ENCODE assay signal across 15 mouse cellular contexts in genomic region chr14:74638071-74638470, GRCm38 (mm10). TPM values are rescaled to one million over a fixed set of nuclear protein-coding genes. Genes with fewer than 3 reads are reported as not detected.
DNase-seq lines count a peak whose midpoint lies in the region; ATAC-seq and TF ChIP-seq lines count a peak whose summit lies in the region.
"Had no signal": no experiment of that assay in that cellular context is flagged by ENCODE, and none has a peak within 500 bp of the region (broad histone marks: within the 10 kb centered on the region; RNA-seq: fewer than 3 reads in every experiment).

No protein-coding gene starts in this region.

- TF ChIP-seq CTCF in liver, embryonic 14.5 days (IDR thresholded peaks at IDR 0.05; ENCODE audit: low read depth), result peak; percentile 39
- peak; percentile 24 to 52 (median 28); a peak in 4 of 6 replicates for TF ChIP-seq CTCF in MEL (IDR thresholded peaks at IDR 0.05 in 2 of 3, conservative IDR thresholded peaks at IDR 0.05 in 1 of 3; ENCODE audit: control insufficient read depth in 1 of 3, insufficient read depth in 1 of 3, low read depth in 2 of 3, low read length in 3 of 3, poor library complexity in 1 of 3, severe bottlenecking in 1 of 3)

- H3K36me3 ChIP-seq in liver, embryonic 14.5 days (replicated peaks; ENCODE audit: control insufficient read depth, insufficient read depth, low read depth), result no peaks in the 10 kb centered on the region
- H3K36me3 ChIP-seq in liver, embryonic 11.5 days (ENCODE audit: control insufficient read depth, insufficient read depth, low read length), result no peaks in the 10 kb centered on the region
- no peaks in the 10 kb centered on the region; a peak in 1 of 4 replicates for H3K36me3 ChIP-seq in MEL (ENCODE audit: control insufficient read depth in 1 of 2, insufficient read depth in 2 of 2, low read length in 2 of 2)
- H3K36me3 ChIP-seq: lung, embryonic 15.5 days; midbrain, embryonic 15.5 days; neural tube, embryonic 13.5 days had no signal

- no peak for TF ChIP-seq POLR2A in MEL (IDR thresholded peaks at IDR 0.05; ENCODE audit: control insufficient read depth in 1 of 2, insufficient read depth in 1 of 2, low read depth in 1 of 2, low read length in 2 of 2, poor library complexity in 1 of 2)

- no peaks in the 10 kb centered on the region; the same call in none of the 2 replicates for H3K27me3 ChIP-seq in liver, embryonic 14.5 days (ENCODE audit: control insufficient read depth, insufficient read depth, low read length)
- H3K27me3 ChIP-seq in liver, embryonic 11.5 days (replicated peaks; ENCODE audit: control insufficient read depth, insufficient read depth, low read length), result peaks cover 20% of the 10 kb centered on the region
- H3K27me3 ChIP-seq in MEL (ENCODE audit: control insufficient read depth in 1 of 2, insufficient read depth in 2 of 2, low read length in 2 of 2), result no peaks in the 10 kb centered on the region; a peak in 1 of 4 replicates
- H3K27me3 ChIP-seq: midbrain, embryonic 15.5 days had no signal

- DNase-seq in heart, adult 11 months, result peak; percentile 67
- no peak for DNase-seq in heart, postnatal 14 days
- no peak for DNase-seq in liver, embryonic 14.5 days (ENCODE audit: low read depth in 3 of 3, low spot score in 3 of 3)
- no peak for DNase-seq in liver, embryonic 11.5 days (ENCODE audit: low spot score)
- DNase-seq in MEL (ENCODE audit: low read depth, low spot score), result peak; percentile 41
- DNase-seq in urinary bladder, postnatal 25 days (ENCODE audit: low spot score), result no peak
- DNase-seq: cerebellum, adult 9-11 months; heart, adult 18-20 months; heart, postnatal 36 days; spleen, adult 18-20 months had no signal

- no peak for ATAC-seq in liver, embryonic 14.5 days (ENCODE audit: insufficient read depth)
- ATAC-seq in liver, embryonic 11.5 days (replicated peaks; ENCODE audit: low FRiP score), result no peak
- 0 out of 2 replicates have a peak, but pooled peaks have one; percentile 35 for ATAC-seq in megakaryocyte-erythroid progenitor cell, adult 5-6 weeks (replicated peaks; ENCODE audit: low FRiP score, low TSS enrichment, poor library complexity, severe bottlenecking)
- ATAC-seq: forebrain, embryonic 16.5 days; midbrain, embryonic 15.5 days had no signal

- intact Hi-C loops in heart, postnatal 14 days (cut with DNase I), result no loop called here

- no peak overlapping the region for H3K4me2 ChIP-seq in liver, embryonic 14.5 days (ENCODE audit: low read depth)
- no peak overlapping the region for H3K4me2 ChIP-seq in liver, embryonic 11.5 days
- H3K4me2 ChIP-seq: lung, embryonic 15.5 days; midbrain, embryonic 15.5 days; neural tube, embryonic 13.5 days had no signal

- H3K9ac ChIP-seq in liver, embryonic 14.5 days (replicated peaks), result no peak overlapping the region
- no peak overlapping the region for H3K9ac ChIP-seq in liver, embryonic 11.5 days (ENCODE audit: low read depth, low read length)
- H3K9ac ChIP-seq in MEL (ENCODE audit: control insufficient read depth, low read depth, low read length, poor library complexity, severe bottlenecking), result no peak overlapping the region
- H3K9ac ChIP-seq: lung, embryonic 15.5 days; midbrain, embryonic 15.5 days; neural tube, embryonic 13.5 days had no signal

- H3K79me2 ChIP-seq in MEL (ENCODE audit: control insufficient read depth, insufficient read depth, low read length, poor library complexity), result no peaks in the 10 kb centered on the region; the same call in 1 of the 2 replicates

- no peaks in the 10 kb centered on the region for H3K9me3 ChIP-seq in liver, embryonic 14.5 days (ENCODE audit: control insufficient read depth, low read length)
- no peaks in the 10 kb centered on the region for H3K9me3 ChIP-seq in liver, embryonic 11.5 days (ENCODE audit: control insufficient read depth, low read length)
- no peaks in the 10 kb centered on the region for H3K9me3 ChIP-seq in MEL (replicated peaks; ENCODE audit: insufficient read depth, low read length)
- H3K9me3 ChIP-seq: lung, embryonic 15.5 days; midbrain, embryonic 15.5 days; neural tube, embryonic 13.5 days had no signal

- H3K4me1 ChIP-seq in liver, embryonic 14.5 days (replicated peaks; ENCODE audit: control insufficient read depth in 2 of 2, insufficient read depth in 2 of 2, low read length in 1 of 2), result peaks cover 1 to 10% of the 10 kb centered on the region in 2 experiments; a peak in 3 of 4 replicates
- peaks cover under 1% of the 10 kb centered on the region; the same call in 1 of the 2 replicates for H3K4me1 ChIP-seq in liver, embryonic 11.5 days (replicated peaks; ENCODE audit: control insufficient read depth, insufficient read depth, low read length)
- H3K4me1 ChIP-seq in MEL (ENCODE audit: control insufficient read depth in 1 of 2, insufficient read depth in 2 of 2, low read length in 2 of 2), result peaks cover 0 to 3% of the 10 kb centered on the region in 2 experiments; a peak in 1 of 4 replicates

- 64% methylated on average over 4 of the region's 4 CpGs for WGBS in liver, embryonic 14.5 days (ENCODE audit: insufficient replicate concordance)
- 80% methylated on average over 4 of the region's 4 CpGs for WGBS in liver, embryonic 11.5 days

- no peak overlapping the region for H3K27ac ChIP-seq in liver, embryonic 14.5 days
- no peak overlapping the region for H3K27ac ChIP-seq in liver, embryonic 11.5 days (ENCODE audit: low read depth, low read length)
- no peak overlapping the region for H3K27ac ChIP-seq in MEL (ENCODE audit: control insufficient read depth, low read depth, low read length)
- H3K27ac ChIP-seq: lung, embryonic 15.5 days; midbrain, embryonic 15.5 days; neural tube, embryonic 13.5 days had no signal

- TF ChIP-seq EP300 in liver, embryonic 14.5 days (IDR thresholded peaks at IDR 0.05; ENCODE audit: low read depth), result no peak
- no peak for TF ChIP-seq EP300 in MEL (IDR thresholded peaks at IDR 0.05; ENCODE audit: low read depth in 1 of 2, low read length in 2 of 2)

- peak; percentile 14; the same call in 1 of the 2 replicates for TF ChIP-seq RAD21 in MEL (IDR thresholded peaks at IDR 0.05; ENCODE audit: low read depth, low read length)

- H3K4me3 ChIP-seq in liver, embryonic 14.5 days (ENCODE audit: insufficient read depth in 1 of 2, low read depth in 2 of 2, low read length in 2 of 2), result no peak overlapping the region
- no peak overlapping the region for H3K4me3 ChIP-seq in liver, embryonic 11.5 days (ENCODE audit: low read depth, low read length)
- H3K4me3 ChIP-seq in MEL (ENCODE audit: control insufficient read depth in 1 of 2, insufficient read depth in 1 of 2, low read depth in 2 of 2, low read length in 2 of 2), result no peak overlapping the region
- H3K4me3 ChIP-seq: lung, embryonic 15.5 days; midbrain, embryonic 15.5 days; neural tube, embryonic 13.5 days had no signal

TF ChIP-seq in MEL, 35 proteins besides CTCF, POLR2A, EP300 and RAD21:
- TF ChIP-seq GATA1 (IDR thresholded peaks at IDR 0.05; ENCODE audit: low read depth, low read length) (no peak), E2F4 (IDR thresholded peaks at IDR 0.05; ENCODE audit: borderline replicate concordance, low read depth, low read length) (no peak), CHD2 (IDR thresholded peaks at IDR 0.05; ENCODE audit: low read length) (no peak), SMC3 (IDR thresholded peaks at IDR 0.05; ENCODE audit: low read depth, low read length) (peak; percentile 60), NELFE (IDR thresholded peaks at IDR 0.05; ENCODE audit: low read depth, low read length) (no peak), MYB (IDR thresholded peaks at IDR 0.05; ENCODE audit: low read depth, low read length) (no peak), KAT2A (conservative IDR thresholded peaks at IDR 0.05; ENCODE audit: low read depth, low read length) (no peak), ZC3H11A (IDR thresholded peaks at IDR 0.05; ENCODE audit: low read depth, low read length) (peak; percentile 8; the same call in 1 of the 2 replicates)

RNA-seq across cellular contexts. Expression of gene Htr2a, which starts 2.6 kb away (rescaled TPM):
- under 1 TPM; 0.63 to 0.88 TPM for total RNA-seq in heart, postnatal 14 days (2021)
- polyA plus RNA-seq in liver, embryonic 14.5 days (2012; rRNA removed), result 0.16 and 0.23 TPM in 2 replicates
- polyA plus RNA-seq in liver, embryonic 14.5 days (2014; fragmentation: Nextera tagmentation; extraction: Ambion mirVana), result 0.23 and 0.29 TPM in 2 replicates
- 0.36 and 0.49 TPM in 2 replicates for polyA plus RNA-seq in liver, embryonic 11.5 days (2014; fragmentation: Nextera tagmentation; extraction: Ambion mirVana)
- total RNA-seq in MEL (2012; rRNA removed), result 0.59 and 0.65 TPM in 2 replicates
- 1 to 10 TPM in 1 of 2 experiments, not detected in 1; 1.4 TPM for polyA plus RNA-seq in MEL (2012; ENCODE audit: insufficient read depth in 1 of 2, insufficient read length in 2 of 2, low read depth in 1 of 2, low replicate concordance in 2 of 2, missing spikeins in 1 of 2)
- 5.1 and 7.5 TPM in 2 replicates for total RNA-seq in megakaryocyte-erythroid progenitor cell, adult 5-6 weeks (2014; fragmentation: Nextera tagmentation)
- total RNA-seq in megakaryocyte-erythroid progenitor cell, adult 5-6 weeks (2017), result 2.0 and 3.5 TPM in 2 replicates

Comparison
In these comparisons a context has a peak if more than half of its experiments do, and no peak if none do; other contexts are left out.
1. DNase-seq: peak in heart, adult 11 months (single experiment) and MEL (single experiment); none in heart, postnatal 14 days (0 of 2), liver, embryonic 14.5 days (0 of 3), liver, embryonic 11.5 days (single experiment) and urinary bladder, postnatal 25 days (single experiment).